Mouse (Mus musculus) heart, postnatal 0 days (tissue): ENCODE results near the gene Qtrt2.

Source experiments
- CTCF ChIP-seq: IDR thresholded peaks from 2 replicates; pipeline ENCODE4 v1.5.1; 2016; ENCODE audit warnings: antibody characterized with exemption, control low read depth, low read depth
- EP300 ChIP-seq: IDR thresholded peaks from 2 replicates; pipeline ENCODE4 v1.6.1; 2016; ENCODE audit warnings: antibody characterized with exemption, low read depth

DNA sequence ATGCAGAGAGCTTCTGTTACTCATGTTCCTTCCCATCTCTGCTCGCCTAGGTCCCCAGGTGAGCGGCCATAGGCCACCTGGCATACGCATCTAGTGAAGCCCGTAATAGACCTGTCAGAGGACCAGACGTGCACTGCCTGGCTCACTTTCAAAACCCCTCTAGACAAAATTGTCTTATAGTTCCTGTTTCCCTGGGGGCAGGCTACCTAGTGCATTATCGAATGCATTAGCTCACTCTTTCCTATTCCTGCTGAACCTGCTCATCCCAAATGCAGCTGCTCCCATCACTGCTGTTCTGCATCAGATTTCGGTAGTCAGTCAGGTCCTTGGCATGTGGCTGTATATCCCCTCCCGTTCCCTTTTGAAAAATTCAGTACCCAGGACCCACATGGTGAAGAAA is 8.2 kb upstream of the Qtrt2 start:
- TF ChIP-seq CTCF (no peak), EP300 (no peak)
